Mouse (Mus musculus) midbrain, embryonic 15.5 days (tissue): ENCODE results near the gene Cdk5r1. TPM values are rescaled to one million over a fixed set of nuclear protein-coding genes. Genes with fewer than 3 reads are reported as not detected.

ENCODE experiments used
- ATAC-seq: fragments of 200-750 bp; cut with Nextera tagmentation; replicated peaks from 2 replicates; pipeline ENCODE4 v1.8.0; 2017; ENCODE audit warnings: moderate TSS enrichment
- H3K27ac ChIP-seq: fragments of 300-500 bp; sonication (generic); 2 replicates; pipeline ENCODE4 v1.5.1; 2015; ENCODE audit warnings: mild to moderate bottlenecking, inconsistent platforms
- H3K27me3 ChIP-seq: fragments of 300-500 bp; sonication (generic); replicated peaks from 2 replicates; pipeline ENCODE4 v1.6.1; 2015; ENCODE audit warnings: inconsistent platforms
- H3K36me3 ChIP-seq: fragments of 300-500 bp; sonication (generic); replicated peaks from 2 replicates; pipeline ENCODE4 v1.6.1; 2015; ENCODE audit warnings: inconsistent platforms
- H3K4me1 ChIP-seq: fragments of 300-500 bp; sonication (generic); 2 replicates; pipeline ENCODE4 v1.6.1; 2015; ENCODE audit warnings: inconsistent platforms
- H3K4me2 ChIP-seq: fragments of 300-500 bp; sonication (generic); 2 replicates; pipeline ENCODE4 v1.6.1; 2015; ENCODE audit warnings: inconsistent platforms, mild to moderate bottlenecking, moderate library complexity
- H3K4me3 ChIP-seq: fragments of 300-500 bp; sonication (generic); 2 replicates; pipeline ENCODE4 v1.5.1; 2015; ENCODE audit warnings: mild to moderate bottlenecking, inconsistent platforms
- H3K9ac ChIP-seq: fragments of 300-500 bp; sonication (generic); 2 replicates; pipeline ENCODE4 v1.6.1; 2015; ENCODE audit warnings: mild to moderate bottlenecking, inconsistent platforms
- H3K9me3 ChIP-seq: fragments of 300-500 bp; sonication (generic); 2 replicates; pipeline ENCODE4 v1.6.1; 2016; ENCODE audit warnings: inconsistent platforms
- WGBS: fragments of 180-500 bp; shearing (Covaris S2); methylation state at CpG from one replicate; pipeline ENCODE4 v1.1.7; 2015; ENCODE audit warnings: mixed read lengths; 5-methylcytosine and 5-hydroxymethylcytosine counted together
- polyA plus RNA-seq: library from polyadenylated mRNA; unstranded; fragments of >200 nt; fragmentation: Nextera tagmentation; extraction: Ambion mirVana; gene quantifications from 2 replicates; pipeline ENCODE4 v1.2.1, GENCODE M21; 2015

Cdk5r1 gene
- polyA plus RNA-seq, 1 experiment from 2014 or later, result 105 TPM

DNA sequence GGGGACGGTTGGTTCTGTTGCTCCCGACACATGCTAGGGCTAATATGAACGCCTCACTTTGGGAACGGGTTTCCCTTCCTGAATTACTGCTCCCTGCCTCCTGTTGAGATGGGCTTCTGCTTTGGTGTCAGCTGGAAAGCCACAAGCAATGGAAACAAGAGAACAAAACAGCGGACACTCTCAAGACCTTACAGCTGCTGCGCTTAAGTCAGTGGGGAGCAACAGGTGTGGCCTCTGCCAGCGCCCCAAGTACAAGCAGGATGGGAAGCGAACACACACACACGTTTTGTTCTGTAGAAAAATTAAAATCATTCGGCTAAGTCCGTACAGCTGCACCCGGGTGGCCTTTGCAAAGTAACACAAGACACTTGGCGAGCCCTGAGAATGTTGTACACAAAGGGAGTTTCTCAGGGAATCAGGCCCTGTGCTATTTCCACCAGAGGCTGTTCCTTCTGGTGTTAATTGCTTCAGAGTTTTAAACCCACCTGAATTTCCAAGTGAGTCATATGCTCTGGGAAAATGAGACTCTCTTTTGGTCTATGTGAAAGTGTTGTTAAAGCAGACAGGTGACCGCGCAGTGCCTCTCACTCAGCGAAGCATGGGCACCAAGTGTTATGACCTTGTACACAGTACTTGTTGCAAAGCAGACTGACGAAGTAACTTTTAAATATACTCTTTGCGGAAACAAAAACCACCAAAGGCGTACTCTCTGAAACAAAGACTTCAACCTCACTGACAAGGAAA, 35.7 kb downstream of the Cdk5r1 start:
- H3K4me3 ChIP-seq, result no peak overlapping the region
- WGBS, result 65% methylated on average over 19 of the region's 19 CpGs
- no peak for ATAC-seq
- H3K4me2 ChIP-seq, result no peak overlapping the region
- H3K9me3 ChIP-seq, result no peaks in the 10 kb centered on the region
- H3K36me3 ChIP-seq, result no peaks in the 10 kb centered on the region
- no peak overlapping the region for H3K27ac ChIP-seq
- no peak overlapping the region for H3K9ac ChIP-seq
- H3K4me1 ChIP-seq, result peaks cover 39% of the 10 kb centered on the region
- H3K27me3 ChIP-seq, result no peaks in the 10 kb centered on the region

DNA sequence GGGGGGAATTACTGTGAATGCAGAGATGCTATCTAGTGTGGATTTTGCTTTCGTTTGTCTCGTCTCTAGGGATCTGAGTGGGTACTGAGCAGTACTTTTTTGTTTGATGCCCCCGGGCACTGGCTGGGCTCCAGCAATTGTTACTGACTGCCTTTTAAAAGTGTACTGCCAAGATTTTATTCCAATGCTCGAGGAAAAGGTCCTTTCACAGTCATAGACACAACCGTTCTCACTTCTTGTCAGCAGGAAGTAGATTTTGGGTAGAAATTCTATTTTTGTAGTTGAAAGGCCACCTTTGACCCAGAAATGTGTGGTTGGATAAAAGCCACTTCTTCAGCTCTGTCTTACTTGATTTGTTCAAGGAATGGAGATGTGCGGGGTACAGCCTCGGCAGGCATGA, 37.0 kb downstream of the Cdk5r1 start:
- no peak overlapping the region for H3K9ac ChIP-seq
- H3K9me3 ChIP-seq, result no peaks in the 10 kb centered on the region
- H3K27me3 ChIP-seq, result no peaks in the 10 kb centered on the region
- H3K27ac ChIP-seq, result no peak overlapping the region
- peaks cover 47% of the 10 kb centered on the region for H3K4me1 ChIP-seq
- H3K4me2 ChIP-seq, result no peak overlapping the region
- 40% methylated on average over 7 of the region's 7 CpGs for WGBS
- no peaks in the 10 kb centered on the region for H3K36me3 ChIP-seq
- H3K4me3 ChIP-seq, result no peak overlapping the region
- ATAC-seq, result no peak

GRCm38 (mm10) chr11:80515346-80515745, 38.5 kb downstream of the Cdk5r1 start:
- no peaks in the 10 kb centered on the region for H3K27me3 ChIP-seq
- no peak overlapping the region for H3K9ac ChIP-seq
- no peak overlapping the region for H3K4me3 ChIP-seq
- peak overlapping the region; percentile 32; the same call in 1 of the 2 replicates for H3K27ac ChIP-seq
- H3K4me2 ChIP-seq, result no peak overlapping the region
- H3K4me1 ChIP-seq, result peaks cover 49% of the 10 kb centered on the region
- no peaks in the 10 kb centered on the region for H3K9me3 ChIP-seq
- H3K36me3 ChIP-seq, result no peaks in the 10 kb centered on the region
- 49% methylated on average over 1 of the region's 1 CpGs for WGBS
- no peak for ATAC-seq

- no peak overlapping the region for H3K9ac ChIP-seq
- WGBS, result 72% methylated on average over 8 of the region's 8 CpGs
- no peak overlapping the region for H3K4me2 ChIP-seq
- peaks cover 49% of the 10 kb centered on the region for H3K4me1 ChIP-seq
- no peaks in the 10 kb centered on the region for H3K27me3 ChIP-seq
- H3K27ac ChIP-seq, result peak overlapping the region; percentile 4; the same call in 1 of the 2 replicates
- H3K9me3 ChIP-seq, result no peaks in the 10 kb centered on the region
- ATAC-seq, result no peak
- no peaks in the 10 kb centered on the region for H3K36me3 ChIP-seq
- no peak overlapping the region for H3K4me3 ChIP-seq
These were observed 39.1 kb downstream of the Cdk5r1 start for GRCm38 (mm10) chr11:80515895-80516294.

DNA sequence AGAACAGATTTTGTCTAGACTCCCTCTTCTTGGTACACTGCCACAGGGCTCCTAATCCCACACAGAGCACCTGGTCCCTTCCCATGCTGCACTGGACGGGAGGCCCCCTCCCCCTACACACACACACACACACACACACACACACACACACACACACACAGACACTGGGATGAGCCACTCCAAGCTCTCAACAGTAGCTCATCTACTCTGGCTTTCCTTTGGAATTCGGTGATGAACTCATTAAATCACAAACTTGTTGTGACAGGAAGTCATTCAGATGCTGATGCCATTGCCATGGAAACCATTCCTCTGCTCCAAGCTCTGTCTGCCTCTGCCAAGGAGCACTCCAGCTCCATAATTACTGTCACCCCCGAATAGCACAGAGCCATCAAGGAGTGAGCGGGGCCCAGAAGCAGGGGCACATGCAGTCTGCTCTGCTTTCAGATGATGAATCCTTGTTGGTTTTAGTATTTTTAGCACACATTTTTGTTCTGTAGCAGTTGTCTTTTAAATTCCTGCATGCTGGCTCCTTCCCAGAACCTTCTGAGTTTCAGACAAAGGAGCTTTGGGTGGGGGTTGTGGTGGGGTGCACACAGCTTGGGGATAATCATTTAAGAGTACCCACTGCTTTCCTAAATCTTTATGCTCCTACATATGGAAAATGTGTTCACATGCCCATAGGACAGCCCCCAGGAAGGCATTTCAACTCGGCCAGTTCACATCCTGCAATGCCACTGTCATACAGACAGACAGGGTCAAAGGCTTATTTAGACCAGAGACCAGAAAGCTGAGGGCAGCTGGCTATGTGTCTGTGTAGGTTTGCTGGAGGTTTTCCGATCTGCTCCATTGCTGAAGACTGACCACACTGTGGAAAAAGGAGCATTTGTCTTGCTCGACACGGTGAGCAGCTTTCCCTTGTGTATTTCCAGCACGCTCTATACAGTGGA, 41.9 kb downstream of the Cdk5r1 start:
- Histone ChIP-seq H3K9me3 (no peaks in the 10 kb centered on the region), H3K4me1 (peaks cover 49% of the 10 kb centered on the region), H3K4me2 (peak overlapping the region; percentile 6; the same call in 1 of the 2 replicates), H3K27ac (peak overlapping the region; percentile 88), H3K36me3 (no peaks in the 10 kb centered on the region), H3K9ac (peak overlapping the region; percentile 29; the same call in 1 of the 2 replicates), H3K27me3 (no peaks in the 10 kb centered on the region), H3K4me3 (no peak overlapping the region)
- WGBS, result 11% methylated on average over 9 of the region's 9 CpGs
- ATAC-seq, result peak; percentile 97

DNA sequence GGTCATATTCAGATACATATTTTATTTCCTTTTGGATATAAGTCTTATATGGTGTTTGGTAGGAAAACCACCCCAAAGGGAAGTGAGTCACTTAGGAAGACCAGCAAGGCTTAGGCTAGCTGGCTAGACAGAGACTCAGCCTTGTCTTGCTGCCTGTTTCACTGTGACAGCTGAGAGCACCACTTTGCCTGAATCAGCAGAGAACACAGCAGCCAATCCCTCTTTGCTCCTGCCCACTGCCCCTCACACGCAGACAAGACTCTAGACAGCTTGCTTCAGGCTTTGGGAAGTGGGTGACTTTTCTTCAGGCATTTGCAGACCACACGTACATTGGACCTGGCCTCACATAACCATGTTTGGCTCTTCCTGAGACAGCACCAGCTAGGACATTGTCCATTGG, 44.3 kb downstream of the Cdk5r1 start:
- no peaks in the 10 kb centered on the region for H3K36me3 ChIP-seq
- 68% methylated on average over 2 of the region's 2 CpGs for WGBS
- no peak overlapping the region for H3K4me3 ChIP-seq
- peaks cover 30% of the 10 kb centered on the region for H3K4me1 ChIP-seq
- no peak overlapping the region for H3K27ac ChIP-seq
- no peak overlapping the region for H3K4me2 ChIP-seq
- no peak overlapping the region for H3K9ac ChIP-seq
- no peaks in the 10 kb centered on the region for H3K9me3 ChIP-seq
- no peak for ATAC-seq
- no peaks in the 10 kb centered on the region for H3K27me3 ChIP-seq

DNA sequence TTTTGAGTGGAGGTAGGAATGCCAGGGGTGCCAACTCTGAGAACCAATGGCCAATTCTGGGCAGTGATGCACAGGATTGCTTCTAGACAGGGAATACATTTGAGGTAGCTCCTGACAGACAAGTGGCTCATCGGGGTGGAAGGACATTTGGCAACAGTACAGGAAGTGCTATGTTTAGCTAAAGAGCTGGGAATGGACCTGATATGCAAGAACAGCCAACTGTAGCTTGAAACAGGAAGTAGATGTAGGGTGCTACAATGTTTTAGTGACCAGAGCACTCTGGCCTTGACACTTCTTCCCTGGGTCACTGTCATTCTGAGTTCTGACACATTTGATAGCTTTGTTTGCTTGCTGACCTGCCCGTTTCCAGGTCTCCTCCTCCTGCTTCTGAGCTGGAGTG, 46.0 kb downstream of the Cdk5r1 start:
- H3K9me3 ChIP-seq, result no peaks in the 10 kb centered on the region
- H3K27me3 ChIP-seq, result no peaks in the 10 kb centered on the region
- H3K4me1 ChIP-seq, result peaks cover 23% of the 10 kb centered on the region
- H3K4me2 ChIP-seq, result no peak overlapping the region
- no peak overlapping the region for H3K27ac ChIP-seq
- H3K36me3 ChIP-seq, result no peaks in the 10 kb centered on the region
- no peak overlapping the region for H3K4me3 ChIP-seq
- no peak overlapping the region for H3K9ac ChIP-seq
- no peak for ATAC-seq
- 67% methylated on average over 2 of the region's 2 CpGs for WGBS

GRCm38 (mm10) chr11:80523410-80523809, 46.6 kb downstream of the Cdk5r1 start:
- ATAC-seq, result no peak
- 67% methylated on average over 4 of the region's 4 CpGs for WGBS
- H3K4me1 ChIP-seq, result peaks cover 18% of the 10 kb centered on the region
- no peaks in the 10 kb centered on the region for H3K36me3 ChIP-seq
- H3K9ac ChIP-seq, result no peak overlapping the region
- H3K9me3 ChIP-seq, result no peaks in the 10 kb centered on the region
- no peak overlapping the region for H3K4me2 ChIP-seq
- H3K27me3 ChIP-seq, result no peaks in the 10 kb centered on the region
- no peak overlapping the region for H3K27ac ChIP-seq
- no peak overlapping the region for H3K4me3 ChIP-seq

DNA sequence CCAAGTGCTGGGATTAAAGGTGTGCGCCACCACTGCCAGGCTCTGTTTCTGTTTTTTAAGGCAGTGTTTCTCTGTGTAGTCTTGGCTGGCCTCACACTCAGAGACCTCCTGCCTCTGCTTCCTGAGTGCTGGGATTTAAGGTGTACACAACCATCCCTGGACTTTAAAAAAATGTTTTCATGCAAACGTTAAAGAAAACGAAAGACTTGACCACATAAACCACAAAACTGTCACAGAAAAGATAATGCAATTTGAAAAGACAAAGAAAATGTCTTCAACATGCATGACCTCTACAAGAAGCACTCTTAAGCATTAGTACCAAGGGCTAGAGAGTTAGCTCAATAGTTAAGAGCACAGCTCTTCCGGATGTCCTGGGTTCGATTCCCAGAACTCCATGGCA, 47.4 kb downstream of the Cdk5r1 start:
- Histone ChIP-seq H3K4me1 (peaks cover 10% of the 10 kb centered on the region), H3K9me3 (no peaks in the 10 kb centered on the region), H3K4me2 (no peak overlapping the region), H3K9ac (no peak overlapping the region), H3K36me3 (no peaks in the 10 kb centered on the region), H3K27me3 (no peaks in the 10 kb centered on the region), H3K27ac (no peak overlapping the region), H3K4me3 (no peak overlapping the region)
- 90% methylated on average over 5 of the region's 5 CpGs for WGBS
- no peak for ATAC-seq

DNA sequence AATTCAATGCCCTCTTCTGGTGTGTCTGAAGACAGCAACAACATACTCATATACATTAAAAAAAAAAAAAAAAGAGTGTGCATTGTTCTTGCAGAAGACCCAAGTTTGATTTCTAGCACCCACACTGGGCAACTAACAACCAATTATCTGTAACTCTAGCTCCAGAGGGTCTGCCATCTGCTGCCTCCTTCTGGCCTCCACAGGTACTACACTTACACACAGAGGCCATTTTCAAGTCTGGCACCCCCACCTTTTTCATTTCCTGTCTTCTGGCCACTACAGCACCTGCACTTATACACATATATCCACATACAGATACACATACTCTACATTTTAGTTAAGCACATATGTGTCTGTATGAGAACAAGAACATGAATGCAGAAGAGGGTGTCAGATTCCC, 50.9 kb downstream of the Cdk5r1 start:
- ATAC-seq, result no peak
- no peaks in the 10 kb centered on the region for H3K9me3 ChIP-seq
- no peaks in the 10 kb centered on the region for H3K36me3 ChIP-seq
- no peak overlapping the region for H3K4me3 ChIP-seq
- no peaks in the 10 kb centered on the region for H3K27me3 ChIP-seq
- H3K27ac ChIP-seq, result no peak overlapping the region
- H3K4me1 ChIP-seq, result no peaks in the 10 kb centered on the region
- H3K9ac ChIP-seq, result no peak overlapping the region
- no peak overlapping the region for H3K4me2 ChIP-seq

DNA sequence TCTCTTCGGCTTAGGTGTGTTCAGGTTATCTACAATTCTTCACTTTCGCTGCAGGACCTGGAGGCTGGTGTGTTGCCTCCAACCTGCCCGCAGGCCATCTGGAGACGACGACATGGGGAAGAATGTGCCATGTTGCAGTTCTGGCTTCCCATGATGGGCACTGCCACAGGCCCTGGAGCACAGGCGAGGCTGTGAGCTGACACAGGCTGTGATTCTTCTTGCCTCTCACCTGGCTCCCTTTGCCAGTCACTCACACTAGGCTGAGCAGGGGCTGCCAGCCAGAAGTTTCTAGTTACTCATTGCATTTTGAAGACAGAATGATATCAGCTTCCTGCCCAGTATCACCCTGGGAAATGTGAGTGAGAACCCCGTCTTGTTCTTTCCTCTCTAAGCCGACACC, 52.3 kb downstream of the Cdk5r1 start:
- Histone ChIP-seq H3K9ac (no peak overlapping the region), H3K4me3 (no peak overlapping the region), H3K27me3 (no peaks in the 10 kb centered on the region), H3K36me3 (no peaks in the 10 kb centered on the region), H3K4me1 (no peaks in the 10 kb centered on the region), H3K4me2 (no peak overlapping the region), H3K27ac (no peak overlapping the region), H3K9me3 (no peaks in the 10 kb centered on the region)
- no peak for ATAC-seq
- WGBS, result 86% methylated on average over 8 of the region's 8 CpGs
